Mouse (Mus musculus) WW6 (cell line): Measurements from ENCODE around the gene Dppa5a.

ENCODE experiments used
- DNase-seq: peaks from one replicate; pipeline ENCODE4 v3.0.0-alpha.2; 2013; ENCODE audit warnings: low read depth, low spot score

Dppa5a gene

DNA sequence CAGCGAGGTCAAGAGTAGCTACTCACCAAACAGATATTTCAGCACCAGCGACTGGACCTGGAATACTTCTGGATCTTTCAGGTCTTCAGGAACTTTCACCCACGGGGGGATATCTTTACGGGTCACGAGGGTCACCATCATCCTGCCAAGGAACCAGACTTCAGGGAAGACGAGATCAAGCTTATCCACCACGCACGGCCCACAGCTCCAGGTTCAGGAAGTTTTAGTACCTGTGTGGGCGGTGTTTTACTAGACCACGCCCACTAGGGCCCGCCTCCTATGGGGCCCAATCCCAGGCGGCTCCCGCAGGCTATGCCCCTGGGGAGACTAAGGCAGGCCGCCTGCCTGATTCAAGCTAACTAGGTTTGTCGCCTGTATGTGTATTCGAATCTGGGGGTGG lies at the start of gene Dppa5a:
TSS of gene Dppa5a (minus strand) at position 219 of the 400 bp plus-strand sequence.
- peak; percentile 81 for DNase-seq

GRCm38 (mm10) chr9:78401596-78401995 lies 33.6 kb upstream of the Dppa5a start:
- no peak for DNase-seq

DNA sequence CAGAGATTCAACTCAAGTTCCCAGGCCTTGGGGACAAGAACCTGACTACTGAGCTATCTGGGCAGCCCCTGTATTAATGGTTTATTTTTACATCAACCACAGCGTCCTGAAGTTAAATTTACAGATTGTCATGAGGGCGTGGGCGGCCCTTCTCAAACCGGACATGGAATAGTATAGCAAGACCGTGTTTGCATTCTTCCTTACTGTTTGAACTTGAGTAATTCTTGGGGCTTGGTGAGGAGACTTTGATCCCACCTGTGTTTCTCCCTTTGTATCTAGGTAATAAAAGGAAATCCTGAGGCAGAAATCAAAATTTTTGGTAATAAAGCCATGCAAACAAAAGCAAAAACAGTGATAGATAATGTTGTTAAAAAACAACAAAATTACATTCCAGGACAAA lies 32.6 kb upstream of the Dppa5a start:
- no peak for DNase-seq

DNA sequence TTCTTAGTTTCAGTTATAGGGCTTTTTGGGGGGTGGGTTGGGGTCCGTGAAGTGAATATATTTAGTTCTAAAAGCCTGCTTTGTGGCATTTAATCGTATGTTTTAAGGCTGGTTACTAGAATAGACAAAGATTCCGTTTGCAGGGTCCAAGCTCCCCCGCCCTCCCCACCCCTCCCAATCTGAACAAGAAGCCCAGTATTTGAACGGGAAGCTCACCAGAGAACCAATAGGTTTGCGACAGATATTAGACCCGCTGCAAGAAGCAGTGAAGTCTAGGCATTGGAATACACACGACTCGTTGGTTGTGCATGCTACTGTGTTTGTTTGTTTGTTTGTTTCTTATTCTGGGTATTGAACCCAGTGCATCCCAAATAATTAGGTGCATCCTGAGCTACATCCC lies 28.5 kb upstream of the Dppa5a start:
- DNase-seq = no peak

DNA sequence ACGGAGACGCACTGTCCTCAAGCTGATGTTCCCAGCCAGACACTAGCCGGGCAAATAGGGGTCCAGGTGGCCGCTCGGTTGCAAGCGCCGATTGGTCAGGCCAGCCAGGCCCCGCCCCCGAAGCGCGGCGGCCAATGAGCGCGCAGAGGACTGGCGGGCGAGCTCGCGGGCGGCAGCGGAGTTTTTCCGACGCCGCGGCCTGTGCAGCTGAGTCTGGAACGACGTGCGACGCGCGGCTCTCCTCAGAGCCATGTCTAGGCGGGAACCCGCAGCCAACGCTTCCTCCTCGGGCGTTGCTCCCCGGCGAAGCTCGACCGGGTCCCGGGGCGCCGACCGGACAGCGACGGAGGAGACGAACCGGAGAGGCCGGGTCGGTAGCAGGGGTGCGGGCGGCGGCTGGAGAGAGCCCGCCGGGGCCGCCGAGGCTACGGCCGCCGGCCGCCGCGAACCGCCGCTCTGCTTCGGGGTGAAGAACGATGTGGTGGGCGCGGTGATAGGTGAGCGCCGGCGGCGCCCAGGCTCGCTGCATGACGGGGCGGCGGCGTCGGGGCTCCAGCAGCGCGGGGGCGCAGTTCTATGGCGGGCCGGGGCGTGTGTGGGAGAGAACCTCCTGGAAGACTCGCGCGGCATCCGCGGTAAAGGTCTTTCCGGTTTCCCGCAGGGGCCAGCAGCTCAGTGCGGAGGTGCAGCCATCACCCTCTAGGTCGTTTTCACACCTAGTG lies 27.8 kb upstream of the Dppa5a start, which contains the start of gene Ddx43:
TSS of gene Ddx43 (plus strand) at position 148 of the 722 bp plus-strand sequence.
- DNase-seq = peak; percentile 77

DNA sequence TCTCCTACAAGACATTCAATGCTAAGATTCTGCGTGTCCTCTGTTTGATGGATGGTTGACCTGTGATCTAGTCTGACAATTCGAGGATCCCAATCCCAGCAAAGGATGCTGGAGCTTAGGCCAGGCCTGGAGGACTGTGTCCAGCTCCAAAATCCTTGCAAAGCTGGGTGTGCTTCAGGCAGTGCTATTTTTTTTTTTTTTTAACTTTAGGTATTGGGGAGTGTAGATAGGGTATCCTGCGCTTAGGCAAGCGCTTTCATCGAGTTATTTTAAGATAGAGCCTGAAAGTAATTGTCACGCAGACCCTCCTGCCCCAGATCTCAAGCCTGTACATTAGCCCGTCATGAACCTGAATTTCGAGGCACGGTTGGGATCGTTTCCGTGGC lies 27.3 kb upstream of the Dppa5a start:
- DNase-seq = no peak

DNA sequence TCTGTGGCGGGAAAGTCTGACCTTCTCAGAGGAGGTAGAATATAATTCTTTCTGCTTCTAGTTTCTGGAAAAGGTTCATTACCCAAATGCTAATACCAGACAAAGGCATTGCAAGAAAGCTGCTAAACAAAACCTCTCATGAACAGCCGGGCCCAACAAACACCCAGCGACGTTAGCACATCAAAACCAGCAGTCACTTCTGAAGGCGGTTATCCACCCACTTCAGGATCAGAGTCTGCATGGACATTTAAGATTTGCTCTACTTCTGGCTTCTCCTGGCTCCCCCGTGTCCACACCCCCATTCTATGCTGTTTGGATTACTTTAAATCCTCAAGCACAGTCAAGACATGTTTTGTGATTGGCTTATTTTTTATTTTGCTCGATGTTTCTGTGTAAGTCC lies 26.6 kb upstream of the Dppa5a start:
- DNase-seq = no peak

GRCm38 (mm10) chr9:78393741-78394140 lies 25.8 kb upstream of the Dppa5a start:
- no peak for DNase-seq

DNA sequence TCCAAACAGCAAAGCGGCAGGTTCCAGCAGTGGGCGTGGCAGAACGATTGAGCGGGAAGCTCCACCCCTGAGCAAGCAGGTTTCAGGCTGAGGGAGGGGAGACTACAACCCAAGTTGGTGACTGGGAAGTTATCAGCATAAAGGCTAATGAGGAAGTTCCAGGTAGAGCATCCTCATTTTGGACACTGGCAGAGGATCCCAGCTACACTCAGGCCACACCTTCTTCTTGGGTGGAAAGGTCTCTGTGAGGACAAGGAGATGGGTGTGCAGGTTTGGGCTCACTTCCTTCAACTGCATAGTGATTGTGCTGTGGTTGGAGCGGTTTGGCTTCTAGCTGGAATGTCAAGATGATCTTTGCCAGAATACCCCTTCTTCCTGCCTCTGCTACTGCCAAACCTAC lies 22.0 kb upstream of the Dppa5a start:
- DNase-seq = no peak

DNA sequence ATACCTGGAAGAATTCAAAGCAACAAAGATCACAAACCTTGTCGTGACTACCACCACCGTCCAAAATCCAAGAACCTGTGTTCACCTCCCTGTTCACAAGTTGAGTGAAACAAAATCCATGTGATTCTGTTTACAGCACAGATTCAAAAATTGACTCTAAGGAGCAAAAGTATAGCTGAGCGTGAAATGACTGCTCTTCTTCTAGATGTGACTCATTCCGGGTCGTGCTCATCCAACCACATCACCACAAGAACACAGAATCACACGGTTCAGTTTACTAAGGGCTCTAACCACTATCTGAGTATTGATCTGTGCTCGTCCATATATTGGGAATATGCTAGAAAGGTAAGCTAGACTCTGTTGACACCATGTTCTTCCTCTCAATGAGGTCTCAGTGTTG lies 19.0 kb upstream of the Dppa5a start:
- DNase-seq = no peak

DNA sequence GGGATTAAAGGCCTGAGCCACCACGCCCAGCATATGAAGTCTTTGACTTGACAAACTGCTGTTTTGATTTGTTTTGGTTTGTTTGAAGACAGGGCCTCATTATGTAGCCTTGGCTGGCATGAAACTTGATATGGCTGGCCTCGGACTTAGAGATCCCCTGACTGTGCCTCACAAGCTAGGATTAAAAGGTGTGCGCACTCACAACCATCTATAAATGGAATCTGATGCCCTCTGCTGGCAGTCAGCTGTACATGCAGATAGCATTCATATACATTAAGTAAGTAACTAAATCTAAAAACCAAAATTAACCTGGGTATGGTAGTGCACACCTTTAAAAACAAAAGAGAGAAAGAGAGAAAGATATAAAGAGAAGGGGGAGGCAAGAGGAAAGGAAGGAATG lies 17.9 kb upstream of the Dppa5a start:
- DNase-seq = no peak

- DNase-seq = no peak
Measured at GRCm38 (mm10) chr9:78378113-78378785, 10.3 kb upstream of the Dppa5a start, which contains the start of gene Ooep. TSS of gene Ooep (minus strand) at chr9:78378725.

GRCm38 (mm10) chr9:78377546-78377945 lies 9.6 kb upstream of the Dppa5a start:
- no peak for DNase-seq

DNA sequence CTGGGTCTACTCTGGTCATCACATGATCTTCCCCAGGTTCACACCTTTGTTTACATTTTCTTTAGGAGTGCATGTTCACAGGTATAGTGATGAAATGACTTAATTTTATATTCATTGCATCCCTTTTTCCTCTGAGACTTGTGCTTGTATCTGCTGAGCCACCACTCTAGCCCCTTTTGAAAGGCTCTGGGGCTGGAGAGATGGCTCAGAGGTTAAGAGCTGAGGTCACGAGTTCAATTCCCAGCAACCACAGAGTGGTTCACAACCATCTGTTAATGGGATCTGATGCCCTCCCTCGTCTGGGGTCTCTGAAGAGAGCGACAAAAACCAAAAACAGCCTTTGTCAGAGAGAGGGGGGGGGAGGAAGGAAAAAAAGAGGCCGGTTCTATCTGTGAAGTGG lies 7.5 kb upstream of the Dppa5a start:
- DNase-seq = no peak

DNA sequence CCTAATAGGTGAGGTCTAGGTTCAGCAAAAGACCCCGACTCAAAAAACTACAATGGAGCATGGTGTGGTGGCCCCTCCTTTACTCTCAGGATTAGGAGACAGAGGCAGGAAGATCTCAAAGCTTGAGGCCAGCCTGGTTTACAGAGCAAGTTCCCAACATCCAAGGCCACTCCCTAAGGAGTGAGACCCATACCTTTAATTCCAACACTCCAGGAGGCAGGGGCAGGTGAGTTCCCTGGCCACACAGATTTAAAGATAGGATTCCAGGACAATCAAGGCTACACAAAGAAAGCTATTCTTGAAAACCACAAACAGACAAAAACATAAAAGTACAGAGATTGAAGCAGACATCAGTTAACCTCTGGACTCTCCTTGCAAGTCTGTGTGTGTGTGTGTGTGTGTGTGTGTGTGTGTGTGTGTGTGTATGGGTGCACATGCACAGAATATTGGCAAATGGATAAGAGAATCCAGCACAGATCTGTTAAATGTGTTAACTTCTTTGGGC lies 7.0 kb upstream of the Dppa5a start:
- no peak for DNase-seq

GRCm38 (mm10) chr9:78374397-78374796 lies 6.4 kb upstream of the Dppa5a start:
- no peak for DNase-seq

- DNase-seq = no peak
Measured at GRCm38 (mm10) chr9:78372827-78373504, 5.0 kb upstream of the Dppa5a start.

GRCm38 (mm10) chr9:78371441-78371840 lies 3.5 kb upstream of the Dppa5a start:
- no peak for DNase-seq

- DNase-seq = no peak
Measured at GRCm38 (mm10) chr9:78369786-78370185, 1.8 kb upstream of the Dppa5a start.

DNA sequence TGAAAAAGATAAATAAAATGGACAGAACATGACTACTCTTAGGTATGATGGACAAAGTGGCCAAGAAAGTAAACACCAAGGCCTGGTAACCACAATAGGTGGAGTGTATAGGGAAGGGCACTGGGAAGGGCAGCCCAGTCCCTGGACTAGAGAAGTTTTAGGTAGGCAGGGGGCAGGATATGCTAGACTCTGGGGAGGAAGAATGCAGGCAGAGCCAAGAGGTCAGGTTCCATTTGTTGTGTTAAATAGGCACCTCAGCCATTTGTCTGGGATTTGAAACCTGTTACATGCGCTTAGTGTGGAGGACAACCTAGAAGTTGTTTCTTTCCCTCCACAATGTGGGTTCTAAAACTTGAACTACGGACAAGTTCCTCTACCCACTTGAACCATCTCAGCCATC lies 1.4 kb upstream of the Dppa5a start:
- DNase-seq = no peak

GRCm38 (mm10) chr9:78368671-78369293 lies 805 bp upstream of the Dppa5a start:
- DNase-seq = no peak
